Mouse (Mus musculus) stomach, embryonic 15.5 days (tissue): Measurements from ENCODE around the gene Il23r. TPM values are rescaled to one million over a fixed set of nuclear protein-coding genes. Genes with fewer than 3 reads are reported as not detected.

ENCODE experiments used
- ATAC-seq: fragments of 200-750 bp; cut with Nextera tagmentation; 2 replicates; pipeline ENCODE4 v1.8.0; 2017; ENCODE audit warnings: low read depth, moderate number of reproducible peaks, moderate TSS enrichment; ENCODE audit not compliant: insufficient read depth, low FRiP score
- H3K27ac ChIP-seq: fragments of 300-500 bp; sonication (generic); 2 replicates; pipeline ENCODE4 v1.5.1; 2015; ENCODE audit warnings: mild to moderate bottlenecking, inconsistent platforms
- H3K27me3 ChIP-seq: fragments of 300-500 bp; sonication (generic); replicated peaks from 2 replicates; pipeline ENCODE4 v1.6.1; 2015; ENCODE audit warnings: inconsistent platforms
- H3K36me3 ChIP-seq: fragments of 300-500 bp; sonication (generic); 2 replicates; pipeline ENCODE4 v1.6.1; 2015; ENCODE audit warnings: inconsistent platforms
- H3K4me1 ChIP-seq: fragments of 300-500 bp; sonication (generic); 2 replicates; pipeline ENCODE4 v1.6.1; 2015; ENCODE audit warnings: inconsistent platforms
- H3K4me2 ChIP-seq: fragments of 300-500 bp; sonication (generic); 2 replicates; pipeline ENCODE4 v1.6.1; 2015; ENCODE audit warnings: mild to moderate bottlenecking, inconsistent platforms
- H3K4me3 ChIP-seq: fragments of 300-500 bp; sonication (generic); replicated peaks from 2 replicates; pipeline ENCODE4 v1.5.1; 2015; ENCODE audit warnings: inconsistent platforms
- H3K9ac ChIP-seq: fragments of 300-500 bp; sonication (generic); 2 replicates; pipeline ENCODE4 v1.6.1; 2015; ENCODE audit warnings: inconsistent platforms
- H3K9me3 ChIP-seq: fragments of 300-500 bp; sonication (generic); 2 replicates; pipeline ENCODE4 v1.6.1; 2016; ENCODE audit warnings: inconsistent platforms
- WGBS: fragments of 180-500 bp; shearing (Covaris S2); methylation state at CpG from one replicate; pipeline ENCODE4 v1.1.7; 2015; 5-methylcytosine and 5-hydroxymethylcytosine counted together
- polyA plus RNA-seq: library from polyadenylated mRNA; unstranded; fragments of >200 nt; fragmentation: Nextera tagmentation; extraction: Ambion mirVana; gene quantifications from 2 replicates; pipeline ENCODE4 v1.2.1, GENCODE M21; 2015

The Il23r gene
- polyA plus RNA-seq, 1 experiment from 2014 or later: 0.17 TPM

GRCm38 (mm10) chr6:67471242-67471641 is 20.4 kb downstream of the Il23r start:
- ATAC-seq: no peak
- Histone ChIP-seq H3K4me1 (no peaks in the 10 kb centered on the region), H3K27ac (no peak overlapping the region), H3K36me3 (no peaks in the 10 kb centered on the region), H3K4me3 (no peak overlapping the region), H3K4me2 (no peak overlapping the region), H3K9me3 (no peaks in the 10 kb centered on the region), H3K27me3 (no peaks in the 10 kb centered on the region), H3K9ac (no peak overlapping the region)
- 11% methylated on average over 1 of the region's 1 CpGs for WGBS

- no peak overlapping the region for H3K9ac ChIP-seq
- no peaks in the 10 kb centered on the region for H3K9me3 ChIP-seq
- H3K4me3 ChIP-seq: no peak overlapping the region
- H3K27me3 ChIP-seq: no peaks in the 10 kb centered on the region
- no peaks in the 10 kb centered on the region for H3K36me3 ChIP-seq
- no peak overlapping the region for H3K27ac ChIP-seq
- no peaks in the 10 kb centered on the region for H3K4me1 ChIP-seq
- WGBS: 97% methylated on average over 1 of the region's 1 CpGs
- no peak overlapping the region for H3K4me2 ChIP-seq
- ATAC-seq: no peak
Observed at GRCm38 (mm10) chr6:67459424-67459823, 32.2 kb downstream of the Il23r start.

- 51% methylated on average over 5 of the region's 5 CpGs for WGBS
- no peak overlapping the region for H3K27ac ChIP-seq
- no peaks in the 10 kb centered on the region for H3K4me1 ChIP-seq
Observed at GRCm38 (mm10) chr6:67451330-67451729, 40.3 kb downstream of the Il23r start.

GRCm38 (mm10) chr6:67445866-67446265 is 45.8 kb downstream of the Il23r start:
- ATAC-seq: no peak
- H3K4me1 ChIP-seq: no peaks in the 10 kb centered on the region
- no peak overlapping the region for H3K27ac ChIP-seq
- H3K36me3 ChIP-seq: no peaks in the 10 kb centered on the region
- no peak overlapping the region for H3K4me3 ChIP-seq
- 64% methylated on average over 1 of the region's 1 CpGs for WGBS
- H3K9ac ChIP-seq: no peak overlapping the region
- no peaks in the 10 kb centered on the region for H3K9me3 ChIP-seq
- H3K4me2 ChIP-seq: no peak overlapping the region
- no peaks in the 10 kb centered on the region for H3K27me3 ChIP-seq

More at GRCm38 (mm10) chr6:67451330-67451729, 40.3 kb downstream of the Il23r start:
- Histone ChIP-seq H3K27me3 (no peaks in the 10 kb centered on the region), H3K4me3 (no peak overlapping the region), H3K9me3 (no peaks in the 10 kb centered on the region), H3K9ac (no peak overlapping the region), H3K36me3 (no peaks in the 10 kb centered on the region), H3K4me2 (no peak overlapping the region)
- no peak for ATAC-seq

- no peak overlapping the region for H3K9ac ChIP-seq
- no peaks in the 10 kb centered on the region for H3K4me1 ChIP-seq
- no peak overlapping the region for H3K4me3 ChIP-seq
- no peak for ATAC-seq
- no peak overlapping the region for H3K27ac ChIP-seq
- H3K36me3 ChIP-seq: no peaks in the 10 kb centered on the region
- no peak overlapping the region for H3K4me2 ChIP-seq
- 83% methylated on average over 6 of the region's 6 CpGs for WGBS
- no peaks in the 10 kb centered on the region for H3K27me3 ChIP-seq
- no peaks in the 10 kb centered on the region for H3K9me3 ChIP-seq
Observed at GRCm38 (mm10) chr6:67443124-67443523, 48.5 kb downstream of the Il23r start.

GRCm38 (mm10) chr6:67437814-67438385 is 53.8 kb downstream of the Il23r start:
- no peak overlapping the region for H3K9ac ChIP-seq
- no peak for ATAC-seq
- no peak overlapping the region for H3K27ac ChIP-seq
- no peak overlapping the region for H3K4me2 ChIP-seq
- H3K9me3 ChIP-seq: no peaks in the 10 kb centered on the region
- H3K36me3 ChIP-seq: no peaks in the 10 kb centered on the region
- H3K27me3 ChIP-seq: no peaks in the 10 kb centered on the region
- H3K4me3 ChIP-seq: no peak overlapping the region
- WGBS: 41% methylated on average over 3 of the region's 3 CpGs
- no peaks in the 10 kb centered on the region for H3K4me1 ChIP-seq

- no peak overlapping the region for H3K9ac ChIP-seq
- ATAC-seq: no peak
- no peaks in the 10 kb centered on the region for H3K9me3 ChIP-seq
- no peak overlapping the region for H3K4me2 ChIP-seq
- no peaks in the 10 kb centered on the region for H3K36me3 ChIP-seq
- no peak overlapping the region for H3K27ac ChIP-seq
- no peaks in the 10 kb centered on the region for H3K4me1 ChIP-seq
- no peak overlapping the region for H3K4me3 ChIP-seq
- H3K27me3 ChIP-seq: no peaks in the 10 kb centered on the region
Observed at GRCm38 (mm10) chr6:67437028-67437427, 54.6 kb downstream of the Il23r start.

- Histone ChIP-seq H3K9me3 (no peaks in the 10 kb centered on the region), H3K36me3 (no peaks in the 10 kb centered on the region), H3K4me1 (no peaks in the 10 kb centered on the region), H3K27ac (no peak overlapping the region), H3K9ac (no peak overlapping the region), H3K27me3 (no peaks in the 10 kb centered on the region), H3K4me2 (no peak overlapping the region), H3K4me3 (no peak overlapping the region)
- ATAC-seq: no peak
- WGBS: 71% methylated on average over 2 of the region's 2 CpGs
Observed at GRCm38 (mm10) chr6:67436295-67436694, 55.4 kb downstream of the Il23r start.

GRCm38 (mm10) chr6:67435711-67436110 is 55.9 kb downstream of the Il23r start:
- Histone ChIP-seq H3K4me3 (no peak overlapping the region), H3K27me3 (no peaks in the 10 kb centered on the region), H3K4me2 (no peak overlapping the region), H3K9me3 (no peaks in the 10 kb centered on the region), H3K27ac (no peak overlapping the region), H3K36me3 (no peaks in the 10 kb centered on the region), H3K9ac (no peak overlapping the region), H3K4me1 (no peaks in the 10 kb centered on the region)
- no peak for ATAC-seq
- 74% methylated on average over 1 of the region's 1 CpGs for WGBS

- Histone ChIP-seq H3K36me3 (no peaks in the 10 kb centered on the region), H3K27me3 (no peaks in the 10 kb centered on the region), H3K4me2 (no peak overlapping the region), H3K9me3 (no peaks in the 10 kb centered on the region), H3K4me3 (no peak overlapping the region), H3K4me1 (no peaks in the 10 kb centered on the region), H3K27ac (no peak overlapping the region), H3K9ac (no peak overlapping the region)
- WGBS: 53% methylated on average over 2 of the region's 2 CpGs
- no peak for ATAC-seq
Observed at GRCm38 (mm10) chr6:67434755-67435452, 56.8 kb downstream of the Il23r start.

GRCm38 (mm10) chr6:67431808-67432207 is 59.8 kb downstream of the Il23r start:
- no peaks in the 10 kb centered on the region for H3K4me1 ChIP-seq
- no peak overlapping the region for H3K9ac ChIP-seq
- H3K27ac ChIP-seq: no peak overlapping the region
- H3K4me3 ChIP-seq: no peak overlapping the region
- no peak overlapping the region for H3K4me2 ChIP-seq
- H3K9me3 ChIP-seq: no peaks in the 10 kb centered on the region
- no peak for ATAC-seq
- no peaks in the 10 kb centered on the region for H3K27me3 ChIP-seq
- H3K36me3 ChIP-seq: no peaks in the 10 kb centered on the region
- 72% methylated on average over 3 of the region's 3 CpGs for WGBS

- H3K27me3 ChIP-seq: no peaks in the 10 kb centered on the region
- no peak overlapping the region for H3K9ac ChIP-seq
- no peaks in the 10 kb centered on the region for H3K9me3 ChIP-seq
- no peak overlapping the region for H3K27ac ChIP-seq
- no peaks in the 10 kb centered on the region for H3K4me1 ChIP-seq
- H3K4me3 ChIP-seq: no peak overlapping the region
- no peak for ATAC-seq
- H3K4me2 ChIP-seq: no peak overlapping the region
- no peaks in the 10 kb centered on the region for H3K36me3 ChIP-seq
- 84% methylated on average over 5 of the region's 5 CpGs for WGBS
Observed at GRCm38 (mm10) chr6:67421761-67422160, 69.9 kb downstream of the Il23r start.
